Mouse (Mus musculus): ENCODE measurements around the gene Pde4d.

DNA sequence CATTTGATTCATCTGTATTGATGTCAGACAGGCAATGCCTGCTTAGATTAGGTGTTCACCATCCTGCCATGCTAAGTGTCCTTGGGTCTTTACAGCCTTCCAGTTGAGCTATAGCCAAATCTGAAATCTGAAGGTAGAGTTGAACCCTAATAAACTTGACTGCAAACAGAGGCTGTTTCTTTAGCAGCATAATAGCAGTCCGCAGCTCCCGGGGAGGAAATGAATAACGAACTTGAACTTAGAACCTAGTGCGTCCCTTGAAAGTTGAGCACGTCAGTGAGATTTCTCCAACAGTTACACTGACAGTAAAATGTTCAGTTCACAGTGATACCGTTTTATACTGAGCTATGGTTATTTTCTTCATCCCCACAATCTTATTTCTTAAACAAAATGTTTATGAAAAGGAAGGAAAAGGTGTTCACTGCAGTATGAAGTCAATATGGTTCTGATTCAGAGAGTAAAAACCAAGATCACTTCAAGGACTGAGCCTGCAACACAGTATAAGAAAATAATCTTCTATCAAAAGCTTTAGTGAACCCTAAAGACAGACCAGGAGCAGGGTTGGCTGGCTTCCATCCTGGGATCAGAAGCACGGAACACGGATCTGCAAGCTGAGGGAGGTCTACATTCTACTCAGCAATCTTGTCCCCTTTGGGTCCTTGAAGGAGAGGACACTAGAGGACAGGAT lies 1372.1 kb downstream of the Pde4d start:
- TF ChIP-seq CTCF (IDR thresholded peaks at IDR 0.05; ENCODE audit: control insufficient read depth, insufficient read depth, insufficient read length) (no peak), USF1 (IDR thresholded peaks at IDR 0.05; ENCODE audit: low read depth) (no peak)
